Mouse (Mus musculus): ENCODE measurements around the gene Zfp626. TPM values are rescaled to one million over a fixed set of nuclear protein-coding genes. Genes with fewer than 3 reads are reported as not detected.
A peak's percentile ranks its signal among the peaks of the same experiment; 100 is the strongest.
"Not testable (repeated sequence)": the region's sequence is repeated elsewhere in the genome, so short reads cannot be mapped to it uniquely, and the experiment has no call there.

Gene Zfp626
- polyA plus RNA-seq, 1 experiment from 2014 or later: 1.3 TPM

DNA sequence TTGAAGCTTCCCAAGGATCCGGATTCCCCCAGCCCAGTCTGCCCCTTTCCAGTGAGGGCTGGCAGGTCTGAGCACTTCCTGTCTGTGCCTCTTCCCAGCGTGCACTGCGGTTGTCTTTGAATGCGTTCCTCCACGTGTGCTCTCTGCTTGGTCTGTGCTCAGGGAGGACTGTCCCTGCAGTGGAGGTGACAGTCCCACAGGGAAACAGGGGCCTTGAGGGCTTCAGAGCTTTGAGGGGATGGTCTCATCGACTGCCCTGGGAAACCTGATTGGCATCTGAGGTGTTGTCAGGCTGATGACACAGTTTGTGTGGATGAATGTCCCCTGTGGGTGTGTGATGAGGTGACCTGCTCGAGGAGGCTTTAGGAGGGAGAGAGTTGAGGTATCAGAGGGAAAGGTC is 309 bp downstream of the Zfp626 start:
- 77% methylated on average over 7 of the region's 7 CpGs for WGBS
- not testable (repeated sequence) for H3K27me3 ChIP-seq (replicated peaks; ENCODE audit: control insufficient read depth, insufficient read depth, low read length); H3K4me1 ChIP-seq (ENCODE audit: control insufficient read depth, insufficient read depth, low read length); ATAC-seq; H3K4me3 ChIP-seq (ENCODE audit: low read length); H3K27ac ChIP-seq (ENCODE audit: low read length); H3K9ac ChIP-seq (ENCODE audit: low read depth, low read length); H3K4me2 ChIP-seq (ENCODE audit: low read depth, low read length); H3K36me3 ChIP-seq (ENCODE audit: control insufficient read depth, insufficient read depth, low read length); H3K9me3 ChIP-seq (ENCODE audit: control insufficient read depth, low read length)

DNA sequence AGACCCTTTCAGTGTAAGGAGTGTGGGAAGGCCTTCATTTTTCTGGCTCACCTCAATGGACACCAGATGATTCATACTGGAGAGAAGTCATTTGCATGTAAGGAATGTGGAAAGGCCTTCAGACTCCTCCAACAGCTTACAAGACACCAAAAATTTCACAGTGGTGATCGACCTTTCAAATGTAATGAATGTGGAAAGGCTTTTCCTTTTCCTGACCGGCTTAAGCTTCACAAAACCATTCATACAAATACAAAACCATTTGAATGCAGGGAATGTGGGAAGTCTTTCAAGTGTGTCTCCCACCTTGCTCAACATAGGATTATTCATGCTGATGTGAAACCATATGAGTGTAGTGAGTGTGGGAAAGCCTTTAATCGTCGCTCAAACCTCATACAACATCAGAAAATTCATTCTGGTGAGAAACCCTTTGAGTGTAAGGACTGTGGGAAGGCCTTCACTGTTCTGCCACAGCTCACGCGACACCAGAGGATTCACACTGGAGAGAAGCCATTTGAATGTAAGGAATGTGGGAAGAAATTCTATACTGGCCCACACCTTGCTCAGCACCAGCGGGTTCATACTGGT is 11.6 kb downstream of the Zfp626 start:
- Histone ChIP-seq H3K4me1 (ENCODE audit: control insufficient read depth, insufficient read depth, low read length) (no peaks in the 10 kb centered on the region), H3K9me3 (ENCODE audit: control insufficient read depth, low read length) (no peaks in the 10 kb centered on the region), H3K27me3 (replicated peaks; ENCODE audit: control insufficient read depth, insufficient read depth, low read length) (no peaks in the 10 kb centered on the region), H3K9ac (ENCODE audit: low read depth, low read length) (no peak overlapping the region), H3K4me2 (ENCODE audit: low read depth, low read length) (no peak overlapping the region), H3K4me3 (ENCODE audit: low read length) (no peak overlapping the region), H3K36me3 (ENCODE audit: control insufficient read depth, insufficient read depth, low read length) (peaks cover 4% of the 10 kb centered on the region; the same call in 1 of the 2 replicates), H3K27ac (ENCODE audit: low read length) (no peak overlapping the region)
- WGBS: 96% methylated on average over 7 of the region's 7 CpGs
- no peak for ATAC-seq

DNA sequence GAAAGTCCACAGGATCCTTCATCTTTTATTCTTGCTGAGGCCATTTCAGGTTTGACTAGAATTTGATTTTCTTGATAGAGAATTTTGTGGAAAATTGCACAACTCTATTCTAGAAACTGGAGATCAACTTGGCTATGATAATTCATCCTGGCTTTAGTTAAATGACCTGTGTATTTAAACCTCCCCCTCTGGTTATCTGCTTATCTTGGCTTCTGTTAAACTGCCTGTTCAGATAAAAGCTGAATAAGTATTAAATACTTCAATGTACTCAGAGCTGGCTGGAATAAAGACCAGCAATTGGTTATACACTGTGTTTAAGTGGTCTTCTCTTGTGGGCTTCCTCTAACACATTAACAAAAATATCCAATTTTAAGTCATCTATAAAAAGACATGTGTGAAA is 15.6 kb downstream of the Zfp626 start:
- H3K27ac ChIP-seq (ENCODE audit: low read length): no peak overlapping the region
- no peak overlapping the region for H3K9ac ChIP-seq (ENCODE audit: low read depth, low read length)
- no peak overlapping the region for H3K4me2 ChIP-seq (ENCODE audit: low read depth, low read length)
- ATAC-seq: no peak
- H3K4me1 ChIP-seq (ENCODE audit: control insufficient read depth, insufficient read depth, low read length): no peaks in the 10 kb centered on the region
- H3K36me3 ChIP-seq (ENCODE audit: control insufficient read depth, insufficient read depth, low read length): no peaks in the 10 kb centered on the region; the same call in 1 of the 2 replicates
- H3K9me3 ChIP-seq (ENCODE audit: control insufficient read depth, low read length): 0 out of 2 replicates have a peak, but pooled peaks cover 3% of the 10 kb centered on the region
- H3K4me3 ChIP-seq (ENCODE audit: low read length): no peak overlapping the region
- H3K27me3 ChIP-seq (replicated peaks; ENCODE audit: control insufficient read depth, insufficient read depth, low read length): no peaks in the 10 kb centered on the region

DNA sequence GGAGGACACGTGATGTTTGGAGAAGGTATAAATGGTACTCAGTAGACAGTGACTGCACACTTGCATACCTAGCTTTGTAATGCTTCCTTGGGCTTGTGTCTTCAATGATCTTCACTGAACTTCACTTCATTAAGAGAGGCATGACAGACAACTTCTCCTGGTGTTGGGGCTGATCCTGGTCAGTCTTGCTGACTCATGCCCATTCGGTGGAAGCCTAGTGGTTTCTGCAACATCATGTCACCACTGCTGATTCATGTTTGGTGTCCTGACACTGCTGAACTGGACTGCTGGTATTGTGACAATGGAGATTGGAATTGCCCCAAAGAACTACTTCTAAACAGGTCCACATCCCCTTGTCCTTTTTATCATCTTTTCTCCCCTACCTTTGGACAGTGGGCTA is 27.1 kb downstream of the Zfp626 start:
- Histone ChIP-seq H3K4me2 (ENCODE audit: low read depth, low read length) (no peak overlapping the region), H3K9me3 (ENCODE audit: control insufficient read depth, low read length) (no peaks in the 10 kb centered on the region), H3K4me3 (ENCODE audit: low read length) (no peak overlapping the region), H3K27me3 (replicated peaks; ENCODE audit: control insufficient read depth, insufficient read depth, low read length) (no peaks in the 10 kb centered on the region), H3K27ac (ENCODE audit: low read length) (no peak overlapping the region), H3K9ac (ENCODE audit: low read depth, low read length) (no peak overlapping the region), H3K4me1 (ENCODE audit: control insufficient read depth, insufficient read depth, low read length) (0 out of 2 replicates have a peak, but pooled peaks cover 2% of the 10 kb centered on the region), H3K36me3 (ENCODE audit: control insufficient read depth, insufficient read depth, low read length) (no peaks in the 10 kb centered on the region)
- WGBS: 88% methylated on average over 2 of the region's 2 CpGs
- no peak for ATAC-seq

DNA sequence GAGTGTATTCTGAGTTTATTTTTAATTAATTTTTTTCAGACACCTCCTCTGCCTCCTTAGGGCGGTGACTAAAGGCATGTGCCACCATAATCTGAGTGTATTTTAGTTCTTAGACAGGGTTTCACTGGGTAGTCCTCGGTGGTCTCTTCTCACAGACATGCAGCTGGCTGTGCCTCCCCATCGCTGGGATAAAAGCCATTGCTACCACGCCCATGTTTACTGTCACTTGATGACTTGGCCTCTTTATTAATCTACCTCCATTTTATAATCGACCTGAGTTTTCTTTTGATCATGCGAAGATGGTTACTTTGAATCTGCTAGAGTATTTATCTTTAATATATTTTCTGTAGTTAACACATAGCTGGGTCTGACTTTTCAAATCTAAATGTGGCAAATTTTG is 30.9 kb downstream of the Zfp626 start:
- Histone ChIP-seq H3K27ac (ENCODE audit: low read length) (peak overlapping the region; percentile 68; the same call in 1 of the 2 replicates), H3K36me3 (ENCODE audit: control insufficient read depth, insufficient read depth, low read length) (no peaks in the 10 kb centered on the region), H3K4me1 (ENCODE audit: control insufficient read depth, insufficient read depth, low read length) (peaks cover 6% of the 10 kb centered on the region; the same call in 1 of the 2 replicates), H3K9me3 (ENCODE audit: control insufficient read depth, low read length) (no peaks in the 10 kb centered on the region), H3K4me2 (ENCODE audit: low read depth, low read length) (peak overlapping the region; percentile 61), H3K9ac (ENCODE audit: low read depth, low read length) (peak overlapping the region; percentile 73), H3K4me3 (ENCODE audit: low read length) (peak overlapping the region; percentile 60), H3K27me3 (replicated peaks; ENCODE audit: control insufficient read depth, insufficient read depth, low read length) (no peaks in the 10 kb centered on the region)
- ATAC-seq: peak; percentile 61
- 28% methylated on average over 6 of the region's 6 CpGs for WGBS

DNA sequence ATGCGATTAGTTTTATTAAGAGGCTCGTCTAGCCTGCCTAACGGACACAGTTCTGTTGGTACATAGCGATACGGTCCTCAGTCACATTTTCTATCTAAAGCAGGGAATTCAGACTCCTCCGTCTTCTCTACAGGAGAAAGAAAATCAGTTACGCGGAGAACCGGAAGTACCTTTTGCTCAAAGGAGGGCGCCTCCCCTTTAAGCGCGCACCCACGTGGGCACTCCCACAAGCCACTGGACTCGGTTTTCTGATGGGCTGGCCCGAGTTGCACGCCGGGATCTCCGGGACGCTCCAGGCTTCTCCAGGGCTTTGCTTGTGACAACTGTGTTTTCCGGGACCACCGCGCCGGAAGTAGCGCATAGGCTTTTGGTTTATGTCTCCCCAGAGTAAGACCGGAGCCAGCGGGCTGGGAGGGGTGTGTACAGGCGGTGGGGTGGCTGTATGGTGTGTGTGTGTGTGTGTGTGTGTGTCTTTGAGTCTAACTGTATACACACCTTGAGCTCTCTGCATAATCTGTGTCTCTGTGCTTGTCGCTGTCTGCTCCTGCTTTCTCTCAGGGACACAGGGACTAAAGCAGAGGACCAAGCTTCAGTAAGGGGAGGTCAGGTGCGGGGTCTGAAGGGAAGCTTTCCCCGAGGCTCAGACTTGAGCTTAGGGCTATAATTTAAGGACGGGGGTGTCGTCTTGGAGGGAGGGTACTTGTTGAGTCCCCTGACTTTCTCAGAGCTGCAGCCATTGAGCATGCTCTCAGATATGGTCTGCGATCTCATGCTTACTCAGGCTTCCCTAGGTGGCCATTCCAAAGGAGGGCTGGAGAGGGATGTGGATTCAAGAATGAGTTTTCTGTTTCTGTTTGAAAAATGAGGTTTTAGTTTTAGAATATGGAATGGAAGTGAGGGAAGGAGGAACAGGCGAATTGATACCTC is 31.6 kb downstream of the Zfp626 start, which contains the start of gene Zfp59:
Gene Zfp59 (plus strand): TSS at position 285 of the 927 bp plus-strand sequence.
- Histone ChIP-seq H3K9me3 (ENCODE audit: control insufficient read depth, low read length) (no peaks in the 10 kb centered on the region), H3K4me2 (ENCODE audit: low read depth, low read length) (peak within 1 kb of the TSS; percentile 61), H3K4me1 (ENCODE audit: control insufficient read depth, insufficient read depth, low read length) (peaks cover 6% of the 10 kb centered on the region; the same call in 1 of the 2 replicates), H3K36me3 (ENCODE audit: control insufficient read depth, insufficient read depth, low read length) (no peaks in the 10 kb centered on the region), H3K9ac (ENCODE audit: low read depth, low read length) (peak within 1 kb of the TSS; percentile 73), H3K27ac (ENCODE audit: low read length) (peak within 1 kb of the TSS; percentile 68), H3K4me3 (ENCODE audit: low read length) (peak within 1 kb of the TSS; percentile 60), H3K27me3 (replicated peaks; ENCODE audit: control insufficient read depth, insufficient read depth, low read length) (no peaks in the 10 kb centered on the region)
- 3% methylated on average over 34 of the region's 34 CpGs for WGBS
- ATAC-seq: peak; percentile 99

DNA sequence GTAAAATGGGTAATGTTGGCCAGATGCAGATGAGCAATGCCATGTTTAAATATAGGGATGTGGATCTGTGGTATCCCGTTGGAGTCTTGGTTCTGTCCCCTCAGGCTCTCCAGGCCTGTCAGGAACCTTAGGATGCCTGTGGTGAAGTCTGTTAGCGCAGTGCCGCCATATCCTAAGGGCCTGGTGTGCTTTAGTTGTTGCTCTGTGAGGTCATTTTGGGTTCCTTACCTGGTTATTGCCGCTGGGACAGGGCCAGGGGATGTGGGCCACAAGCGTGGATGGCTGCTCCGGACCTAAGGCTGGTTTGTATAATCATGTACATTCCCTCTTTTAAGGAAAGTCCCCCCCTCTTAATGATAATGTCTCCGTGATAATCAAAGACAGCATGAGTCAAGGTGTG is 32.6 kb downstream of the Zfp626 start:
- H3K4me3 ChIP-seq (ENCODE audit: low read length): no peak overlapping the region
- WGBS: 93% methylated on average over 7 of the region's 7 CpGs
- no peak overlapping the region for H3K27ac ChIP-seq (ENCODE audit: low read length)
- peaks cover 6% of the 10 kb centered on the region; the same call in 1 of the 2 replicates for H3K4me1 ChIP-seq (ENCODE audit: control insufficient read depth, insufficient read depth, low read length)
- H3K36me3 ChIP-seq (ENCODE audit: control insufficient read depth, insufficient read depth, low read length): no peaks in the 10 kb centered on the region
- H3K9me3 ChIP-seq (ENCODE audit: control insufficient read depth, low read length): no peaks in the 10 kb centered on the region
- no peak for ATAC-seq
- H3K27me3 ChIP-seq (replicated peaks; ENCODE audit: control insufficient read depth, insufficient read depth, low read length): no peaks in the 10 kb centered on the region
- 0 out of 2 replicates have a peak overlapping the region, but pooled peaks have one; percentile 61 for H3K4me2 ChIP-seq (ENCODE audit: low read depth, low read length)
- H3K9ac ChIP-seq (ENCODE audit: low read depth, low read length): no peak overlapping the region

DNA sequence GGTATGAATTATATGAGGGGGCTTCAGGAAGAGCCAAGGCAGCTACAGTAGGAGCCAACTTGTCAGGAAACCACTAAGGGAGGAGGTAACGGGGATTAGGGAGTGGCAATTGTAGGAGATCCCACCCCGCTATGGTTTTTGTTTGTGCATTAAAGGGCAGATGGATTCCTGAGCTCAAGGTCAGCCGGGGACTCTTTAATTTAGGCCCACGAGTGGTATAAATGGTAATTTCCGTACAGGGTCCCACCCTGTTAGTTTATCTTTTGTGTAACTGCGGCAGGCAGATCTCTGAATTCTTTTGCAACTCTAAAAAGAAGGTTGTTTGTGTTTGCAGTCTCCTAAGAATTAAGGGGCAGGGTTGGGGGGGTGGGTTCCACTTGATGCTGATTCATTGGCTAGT is 33.1 kb downstream of the Zfp626 start:
- Histone ChIP-seq H3K9ac (ENCODE audit: low read depth, low read length) (no peak overlapping the region), H3K4me2 (ENCODE audit: low read depth, low read length) (no peak overlapping the region), H3K9me3 (ENCODE audit: control insufficient read depth, low read length) (no peaks in the 10 kb centered on the region), H3K27me3 (replicated peaks; ENCODE audit: control insufficient read depth, insufficient read depth, low read length) (no peaks in the 10 kb centered on the region), H3K36me3 (ENCODE audit: control insufficient read depth, insufficient read depth, low read length) (no peaks in the 10 kb centered on the region), H3K27ac (ENCODE audit: low read length) (no peak overlapping the region), H3K4me3 (ENCODE audit: low read length) (no peak overlapping the region), H3K4me1 (ENCODE audit: control insufficient read depth, insufficient read depth, low read length) (peaks cover 6% of the 10 kb centered on the region; the same call in 1 of the 2 replicates)
- no peak for ATAC-seq
- WGBS: 87% methylated on average over 6 of the region's 6 CpGs

DNA sequence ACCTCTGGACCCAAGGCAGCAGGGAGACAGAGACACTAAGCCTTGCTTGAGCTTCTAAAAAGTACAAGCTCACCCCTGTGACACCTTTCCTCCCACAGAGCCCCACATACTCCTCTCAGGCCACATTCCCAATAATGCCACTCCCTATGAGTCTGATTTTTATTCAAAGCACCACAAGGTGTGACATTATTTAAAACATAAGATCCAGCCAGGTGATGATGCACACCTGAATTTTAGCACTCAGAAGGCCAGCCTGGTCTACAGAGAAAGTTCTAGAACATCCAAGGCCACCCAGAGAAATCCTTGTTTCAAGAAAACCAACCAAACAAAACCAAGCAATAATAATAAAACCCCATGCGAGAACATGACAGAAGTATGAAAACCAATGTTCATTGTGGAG is 50.2 kb downstream of the Zfp626 start, which contains the start of gene Zfp607a:
Gene Zfp607a (plus strand): TSS at position 301 of the 400 bp plus-strand sequence.
- no peaks in the 10 kb centered on the region for H3K9me3 ChIP-seq (ENCODE audit: control insufficient read depth, low read length)
- peaks cover 8% of the 10 kb centered on the region for H3K36me3 ChIP-seq (ENCODE audit: control insufficient read depth, insufficient read depth, low read length)
- H3K4me1 ChIP-seq (ENCODE audit: control insufficient read depth, insufficient read depth, low read length): no peaks in the 10 kb centered on the region
- no peaks in the 10 kb centered on the region for H3K27me3 ChIP-seq (replicated peaks; ENCODE audit: control insufficient read depth, insufficient read depth, low read length)
- no peak within 1 kb of the TSS for H3K4me3 ChIP-seq (ENCODE audit: low read length)
- no peak within 1 kb of the TSS for H3K27ac ChIP-seq (ENCODE audit: low read length)
- no peak within 1 kb of the TSS for H3K9ac ChIP-seq (ENCODE audit: low read depth, low read length)
- no peak for ATAC-seq
- H3K4me2 ChIP-seq (ENCODE audit: low read depth, low read length): no peak within 1 kb of the TSS
- 94% methylated on average over 1 of the region's 1 CpGs for WGBS

All from intestine, embryonic 16.5 days (tissue).